16 mouse cellular contexts compared by ENCODE assay signal in genomic region chr2:4296881-4297280, GRCm38 (mm10).
DNase-seq lines count a peak whose midpoint lies in the region; ATAC-seq and TF ChIP-seq lines count a peak whose summit lies in the region.
"Had no signal": no experiment of that assay in that cellular context is flagged by ENCODE, and none has a peak within 500 bp of the region (broad histone marks: within the 10 kb centered on the region; RNA-seq: fewer than 3 reads in every experiment).

No protein-coding gene starts in this region.

- no peaks in the 10 kb centered on the region for H3K9me3 ChIP-seq in hindbrain, embryonic 10.5 days
- H3K9me3 ChIP-seq in hindbrain, postnatal 0 days (ENCODE audit: low read length), result no peaks in the 10 kb centered on the region
- H3K9me3 ChIP-seq in lung, embryonic 16.5 days (ENCODE audit: control insufficient read depth, low read length), result no peaks in the 10 kb centered on the region
- H3K9me3 ChIP-seq in embryonic facial prominence, embryonic 10.5 days, result no peaks in the 10 kb centered on the region
- no peaks in the 10 kb centered on the region for H3K9me3 ChIP-seq in embryonic facial prominence, embryonic 15.5 days (replicated peaks)
- H3K9me3 ChIP-seq: midbrain, embryonic 13.5 days had no signal

- no peak for TF ChIP-seq CTCF in hindbrain, postnatal 0 days (IDR thresholded peaks at IDR 0.05; ENCODE audit: low read depth)

- peak overlapping the region; percentile 85 for H3K27ac ChIP-seq in hindbrain, embryonic 10.5 days
- H3K27ac ChIP-seq in hindbrain, postnatal 0 days, result no peak overlapping the region
- H3K27ac ChIP-seq in lung, embryonic 16.5 days (ENCODE audit: low read length), result peak overlapping the region; percentile 38; the same call in 1 of the 2 replicates
- peak overlapping the region; percentile 85 for H3K27ac ChIP-seq in embryonic facial prominence, embryonic 10.5 days (replicated peaks)
- H3K27ac ChIP-seq in embryonic facial prominence, embryonic 15.5 days (replicated peaks), result peak overlapping the region; percentile 92; the same call in 1 of the 2 replicates
- H3K27ac ChIP-seq: liver, embryonic 14.5 days; midbrain, embryonic 13.5 days had no signal

- no peak for ATAC-seq in hindbrain, postnatal 0 days
- no peak for ATAC-seq in lung, embryonic 16.5 days (ENCODE audit: low read depth)
- ATAC-seq in embryonic facial prominence, embryonic 15.5 days (ENCODE audit: insufficient number of reproducible peaks, low FRiP score, low TSS enrichment, low read depth), result no peak
- ATAC-seq: forebrain, postnatal 0 days; midbrain, embryonic 13.5 days had no signal

- H3K36me3 ChIP-seq in hindbrain, embryonic 10.5 days, result no peaks in the 10 kb centered on the region
- H3K36me3 ChIP-seq in hindbrain, postnatal 0 days (ENCODE audit: insufficient read depth, low read length), result no peaks in the 10 kb centered on the region
- no peaks in the 10 kb centered on the region for H3K36me3 ChIP-seq in lung, embryonic 16.5 days (ENCODE audit: control insufficient read depth, insufficient read depth, low read length)
- H3K36me3 ChIP-seq in embryonic facial prominence, embryonic 10.5 days (replicated peaks), result no peaks in the 10 kb centered on the region
- H3K36me3 ChIP-seq in embryonic facial prominence, embryonic 15.5 days, result no peaks in the 10 kb centered on the region
- H3K36me3 ChIP-seq: midbrain, embryonic 13.5 days had no signal

- peaks cover 54% of the 10 kb centered on the region for H3K4me1 ChIP-seq in hindbrain, embryonic 10.5 days (replicated peaks)
- no peaks in the 10 kb centered on the region; the same call in 1 of the 2 replicates for H3K4me1 ChIP-seq in hindbrain, postnatal 0 days (ENCODE audit: insufficient read depth, low read length)
- peaks cover 37% of the 10 kb centered on the region for H3K4me1 ChIP-seq in lung, embryonic 16.5 days (replicated peaks; ENCODE audit: control insufficient read depth, insufficient read depth, low read length)
- H3K4me1 ChIP-seq in embryonic facial prominence, embryonic 10.5 days, result peaks cover 66% of the 10 kb centered on the region
- peaks cover 47% of the 10 kb centered on the region for H3K4me1 ChIP-seq in embryonic facial prominence, embryonic 15.5 days

- H3K4me3 ChIP-seq in hindbrain, embryonic 10.5 days, result no peak overlapping the region
- H3K4me3 ChIP-seq in hindbrain, postnatal 0 days (ENCODE audit: low read length), result no peak overlapping the region
- no peak overlapping the region for H3K4me3 ChIP-seq in lung, embryonic 16.5 days (ENCODE audit: low read length)
- H3K4me3 ChIP-seq in embryonic facial prominence, embryonic 10.5 days, result no peak overlapping the region
- H3K4me3 ChIP-seq in embryonic facial prominence, embryonic 15.5 days (replicated peaks), result no peak overlapping the region
- H3K4me3 ChIP-seq: midbrain, embryonic 13.5 days had no signal

- H3K4me2 ChIP-seq in hindbrain, postnatal 0 days (ENCODE audit: low read depth, low read length), result no peak overlapping the region
- H3K4me2 ChIP-seq in lung, embryonic 16.5 days (ENCODE audit: low read depth, low read length), result no peak overlapping the region
- no peak overlapping the region for H3K4me2 ChIP-seq in embryonic facial prominence, embryonic 15.5 days (replicated peaks)
- H3K4me2 ChIP-seq: midbrain, embryonic 13.5 days had no signal

- no peak overlapping the region for H3K9ac ChIP-seq in hindbrain, postnatal 0 days (replicated peaks; ENCODE audit: low read length)
- no peak overlapping the region for H3K9ac ChIP-seq in lung, embryonic 16.5 days (ENCODE audit: low read length)
- no peak overlapping the region for H3K9ac ChIP-seq in embryonic facial prominence, embryonic 15.5 days
- H3K9ac ChIP-seq: forebrain, postnatal 0 days; liver, embryonic 14.5 days; midbrain, embryonic 13.5 days had no signal

- no peaks in the 10 kb centered on the region for H3K27me3 ChIP-seq in hindbrain, embryonic 10.5 days (ENCODE audit: insufficient read depth, poor library complexity, severe bottlenecking)
- no peaks in the 10 kb centered on the region for H3K27me3 ChIP-seq in hindbrain, postnatal 0 days (ENCODE audit: insufficient read depth, low read length)
- H3K27me3 ChIP-seq in lung, embryonic 16.5 days (ENCODE audit: control insufficient read depth, insufficient read depth, low read depth, low read length), result no peaks in the 10 kb centered on the region
- H3K27me3 ChIP-seq in embryonic facial prominence, embryonic 10.5 days (replicated peaks; ENCODE audit: low read depth, poor library complexity, severe bottlenecking), result no peaks in the 10 kb centered on the region
- H3K27me3 ChIP-seq in embryonic facial prominence, embryonic 15.5 days, result no peaks in the 10 kb centered on the region
- H3K27me3 ChIP-seq: midbrain, embryonic 13.5 days had no signal

- no peak for DNase-seq in hindbrain, embryonic 10.5 days (ENCODE audit: low spot score)
- DNase-seq in hindbrain, postnatal 0 days (ENCODE audit: low spot score), result no peak
- no peak for DNase-seq in lung, postnatal 25 days (ENCODE audit: low spot score)
- no peak for DNase-seq in embryonic facial prominence, embryonic 10.5 days (ENCODE audit: low spot score)
- no peak for DNase-seq in cerebellum, adult 9-11 months
- DNase-seq: adrenal gland, postnatal 25 days; B cell, adult 2 months; cerebellum, adult 11-12 months; cerebellum, postnatal 36 days; forebrain, postnatal 0 days; heart, postnatal 36 days; right cerebral cortex, postnatal 25 days had no signal

- 63% methylated on average over 10 of the region's 10 CpGs for WGBS in hindbrain, embryonic 10.5 days
- WGBS in hindbrain, postnatal 0 days, result 51% methylated on average over 10 of the region's 10 CpGs
- 37% methylated on average over 10 of the region's 10 CpGs for WGBS in lung, embryonic 16.5 days
- 65% methylated on average over 10 of the region's 10 CpGs for WGBS in embryonic facial prominence, embryonic 10.5 days
- 68% methylated on average over 10 of the region's 10 CpGs for WGBS in embryonic facial prominence, embryonic 15.5 days
